Mouse (Mus musculus) forebrain, embryonic 16.5 days (tissue): ENCODE data around the gene Olfr1402. TPM values are rescaled to one million over a fixed set of nuclear protein-coding genes. Genes with fewer than 3 reads are reported as not detected.
A peak's percentile ranks its signal among the peaks of the same experiment; 100 is the strongest.

Experiments
- ATAC-seq: fragments of 200-750 bp; cut with Nextera tagmentation; 2 replicates; pipeline ENCODE4 v1.8.0; 2017; ENCODE audit warnings: mild to moderate bottlenecking, moderate library complexity
- H3K27ac ChIP-seq: fragments of 300-500 bp; sonication (generic); 2 replicates; pipeline ENCODE4 v1.5.1; 2014; ENCODE audit warnings: low read length, control low read depth
- H3K27me3 ChIP-seq: fragments of 300-500 bp; sonication (generic); replicated peaks from 2 replicates; pipeline ENCODE4 v1.6.1; 2014; ENCODE audit warnings: low read length; ENCODE audit not compliant: control insufficient read depth, insufficient read depth
- H3K36me3 ChIP-seq: fragments of 300-500 bp; sonication (generic); 2 replicates; pipeline ENCODE4 v1.6.1; 2014; ENCODE audit not compliant: control insufficient read depth, insufficient read depth
- H3K4me1 ChIP-seq: fragments of 300-500 bp; sonication (generic); replicated peaks from 2 replicates; pipeline ENCODE4 v1.6.1; 2014; ENCODE audit warnings: low read length; ENCODE audit not compliant: control insufficient read depth, insufficient read depth
- H3K4me2 ChIP-seq: fragments of 300-500 bp; sonication (generic); 2 replicates; pipeline ENCODE4 v1.6.1; 2014; ENCODE audit warnings: mild to moderate bottlenecking, low read length, control low read depth
- H3K4me3 ChIP-seq: fragments of 300-500 bp; sonication (generic); replicated peaks from 2 replicates; pipeline ENCODE4 v1.5.1; 2014; ENCODE audit warnings: mild to moderate bottlenecking, low read length, control low read depth
- H3K9ac ChIP-seq: fragments of 300-500 bp; sonication (generic); replicated peaks from 2 replicates; pipeline ENCODE4 v1.6.1; 2014; ENCODE audit warnings: low read depth, low read length, control low read depth
- H3K9me3 ChIP-seq: fragments of 300-500 bp; sonication (generic); 2 replicates; pipeline ENCODE4 v1.6.1; 2016; ENCODE audit warnings: low read length; ENCODE audit not compliant: control insufficient read depth
- WGBS: fragments of 180-500 bp; shearing (Covaris S2); extraction: QIAGEN DNeasy Blood & Tissue Kit; methylation state at CpG from one replicate; pipeline ENCODE4 v1.1.7; 2014; 5-methylcytosine and 5-hydroxymethylcytosine counted together
- polyA plus RNA-seq: library from polyadenylated mRNA; unstranded; fragments of >200 nt; fragmentation: Nextera tagmentation; extraction: Ambion mirVana; gene quantifications from 2 replicates; pipeline ENCODE4 v1.2.1, GENCODE M21; 2015

The Olfr1402 gene
- polyA plus RNA-seq = not detected in 2 replicates

- Histone ChIP-seq H3K4me3 (no peak within 1 kb of the TSS), H3K27me3 (no peaks in the 10 kb centered on the region), H3K27ac (no peak within 1 kb of the TSS), H3K4me1 (no peaks in the 10 kb centered on the region), H3K9ac (no peak within 1 kb of the TSS), H3K4me2 (no peak within 1 kb of the TSS), H3K9me3 (no peaks in the 10 kb centered on the region), H3K36me3 (no peaks in the 10 kb centered on the region)
- no peak for ATAC-seq
- WGBS = 75% methylated on average over 1 of the region's 1 CpGs
Observed at GRCm38 (mm10) chr3:97421920-97422319, at the start of gene Olfr1402. TSS of gene Olfr1402 (minus strand) at chr3:97422020.

GRCm38 (mm10) chr3:97455286-97455685 lies 33.5 kb upstream of the Olfr1402 start:
- Histone ChIP-seq H3K4me1 (no peaks in the 10 kb centered on the region), H3K4me2 (no peak overlapping the region), H3K9ac (no peak overlapping the region), H3K9me3 (no peaks in the 10 kb centered on the region), H3K36me3 (no peaks in the 10 kb centered on the region), H3K27me3 (no peaks in the 10 kb centered on the region), H3K4me3 (no peak overlapping the region), H3K27ac (no peak overlapping the region)
- ATAC-seq = no peak
- 84% methylated on average over 4 of the region's 4 CpGs for WGBS

- WGBS = 96% methylated on average over 2 of the region's 2 CpGs
Observed at GRCm38 (mm10) chr3:97438619-97439018, 16.8 kb upstream of the Olfr1402 start.

GRCm38 (mm10) chr3:97394289-97394688 lies 27.5 kb downstream of the Olfr1402 start:
- no peak overlapping the region for H3K4me2 ChIP-seq
- no peaks in the 10 kb centered on the region for H3K4me1 ChIP-seq
- no peaks in the 10 kb centered on the region for H3K27me3 ChIP-seq
- H3K27ac ChIP-seq = no peak overlapping the region
- no peak overlapping the region for H3K9ac ChIP-seq
- no peak for ATAC-seq
- 65% methylated on average over 1 of the region's 1 CpGs for WGBS
- H3K9me3 ChIP-seq = no peaks in the 10 kb centered on the region
- no peaks in the 10 kb centered on the region for H3K36me3 ChIP-seq
- no peak overlapping the region for H3K4me3 ChIP-seq

More at GRCm38 (mm10) chr3:97438619-97439018, 16.8 kb upstream of the Olfr1402 start:
- no peaks in the 10 kb centered on the region for H3K4me1 ChIP-seq
- no peak overlapping the region for H3K27ac ChIP-seq
- H3K27me3 ChIP-seq = no peaks in the 10 kb centered on the region
- H3K9ac ChIP-seq = no peak overlapping the region
- no peak for ATAC-seq
- H3K4me2 ChIP-seq = no peak overlapping the region
- no peaks in the 10 kb centered on the region for H3K36me3 ChIP-seq
- no peaks in the 10 kb centered on the region for H3K9me3 ChIP-seq
- no peak overlapping the region for H3K4me3 ChIP-seq

GRCm38 (mm10) chr3:97393079-97393478 lies 28.7 kb downstream of the Olfr1402 start:
- H3K36me3 ChIP-seq = no peaks in the 10 kb centered on the region
- H3K27ac ChIP-seq = no peak overlapping the region
- no peaks in the 10 kb centered on the region for H3K4me1 ChIP-seq
- H3K4me3 ChIP-seq = no peak overlapping the region
- H3K27me3 ChIP-seq = no peaks in the 10 kb centered on the region
- H3K9ac ChIP-seq = no peak overlapping the region
- no peak overlapping the region for H3K4me2 ChIP-seq
- no peaks in the 10 kb centered on the region for H3K9me3 ChIP-seq
- 77% methylated on average over 5 of the region's 5 CpGs for WGBS
- no peak for ATAC-seq

- Histone ChIP-seq H3K4me1 (no peaks in the 10 kb centered on the region), H3K4me2 (no peak overlapping the region), H3K36me3 (no peaks in the 10 kb centered on the region), H3K9me3 (no peaks in the 10 kb centered on the region), H3K4me3 (no peak overlapping the region), H3K27me3 (no peaks in the 10 kb centered on the region), H3K9ac (no peak overlapping the region), H3K27ac (no peak overlapping the region)
- peak; percentile 64; the same call in 1 of the 2 replicates for ATAC-seq
Observed at GRCm38 (mm10) chr3:97370382-97370781, 51.4 kb downstream of the Olfr1402 start.

- Histone ChIP-seq H3K36me3 (no peaks in the 10 kb centered on the region), H3K4me2 (no peak overlapping the region), H3K4me1 (no peaks in the 10 kb centered on the region), H3K9me3 (no peaks in the 10 kb centered on the region), H3K4me3 (no peak overlapping the region), H3K27ac (no peak overlapping the region), H3K27me3 (no peaks in the 10 kb centered on the region), H3K9ac (no peak overlapping the region)
- WGBS = 74% methylated on average over 3 of the region's 3 CpGs
- ATAC-seq = no peak
Observed at GRCm38 (mm10) chr3:97363418-97364098, 58.3 kb downstream of the Olfr1402 start.

GRCm38 (mm10) chr3:97358448-97358847 lies 63.4 kb downstream of the Olfr1402 start:
- no peak overlapping the region for H3K27ac ChIP-seq
- no peak overlapping the region for H3K4me3 ChIP-seq
- no peaks in the 10 kb centered on the region for H3K27me3 ChIP-seq
- ATAC-seq = no peak
- H3K36me3 ChIP-seq = no peaks in the 10 kb centered on the region
- no peaks in the 10 kb centered on the region for H3K4me1 ChIP-seq
- no peak overlapping the region for H3K4me2 ChIP-seq
- no peaks in the 10 kb centered on the region for H3K9me3 ChIP-seq
- H3K9ac ChIP-seq = no peak overlapping the region
- WGBS = 28% methylated on average over 1 of the region's 1 CpGs
